ENCODE assay signal across 13 mouse cellular contexts in the genomic region with DNA sequence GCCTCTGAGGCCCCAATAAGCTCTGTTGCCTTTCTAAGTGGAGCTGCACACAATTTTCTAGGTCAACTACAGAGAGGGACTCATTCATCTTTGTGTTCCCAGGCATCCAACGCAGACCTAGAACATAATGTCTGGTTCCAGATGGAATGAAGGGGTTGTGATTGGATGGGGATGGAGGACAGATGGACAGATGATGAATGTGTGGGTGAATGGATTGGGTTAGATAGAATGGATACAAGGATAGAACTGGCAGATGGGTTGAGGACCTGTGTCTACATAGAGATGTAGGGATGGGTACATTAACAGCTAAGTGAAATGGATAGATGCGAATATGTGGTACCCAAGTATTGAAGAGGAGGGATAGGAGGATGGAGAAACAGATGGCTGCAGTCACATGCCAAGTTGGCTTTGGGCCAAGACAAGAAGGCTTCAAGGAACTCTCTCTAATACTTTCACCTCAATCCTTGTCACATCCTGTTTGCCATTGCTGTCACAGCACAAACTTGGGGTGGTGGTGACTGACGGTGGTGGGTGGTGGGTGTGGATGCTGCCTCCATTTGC. TPM values are rescaled to one million over a fixed set of nuclear protein-coding genes. Genes with fewer than 3 reads are reported as not detected.
DNase-seq lines count a peak whose midpoint lies in the region; TF ChIP-seq lines count a peak whose summit lies in the region.
"Had no signal": no experiment of that assay in that cellular context is flagged by ENCODE, and none has a peak within 500 bp of the region (broad histone marks: within the 10 kb centered on the region; RNA-seq: fewer than 3 reads in every experiment).

No protein-coding gene starts in this region.

- H3K4me1 ChIP-seq in cortical plate, adult 2 months (ENCODE audit: control insufficient read depth, insufficient read depth, low read length): peaks cover 13% of the 10 kb centered on the region
- H3K4me1 ChIP-seq: embryonic facial prominence, embryonic 15.5 days had no signal

- DNase-seq in heart, adult 11 months: peak; percentile 55
- DNase-seq in heart, postnatal 14 days: no peak
- DNase-seq in layer of hippocampus, adult 9-10 months (ENCODE audit: low spot score): peak; percentile 83
- peak; percentile 58 for DNase-seq in left cerebral cortex, postnatal 4 days
- DNase-seq in urinary bladder, postnatal 25 days (ENCODE audit: low spot score): no peak
- no peak for DNase-seq in neural tube, embryonic 10.5 days (ENCODE audit: extremely low spot score, low spot score)
- DNase-seq in retina, postnatal 1 day: no peak
- DNase-seq: lung, adult 2 months had no signal

- peak overlapping the region; percentile 30; the same call in 1 of the 2 replicates for H3K27ac ChIP-seq in cortical plate, adult 2 months (ENCODE audit: insufficient read depth, low read length)
- H3K27ac ChIP-seq: embryonic facial prominence, embryonic 15.5 days; hindbrain, postnatal 0 days had no signal

- TF ChIP-seq POLR2A in cortical plate, adult 2 months (IDR thresholded peaks at IDR 0.05; ENCODE audit: extremely low read depth, insufficient read depth, low read length): no peak

- intact Hi-C loops in heart, postnatal 14 days (cut with DNase I): loop anchor here (5.0 kb wide), 1 partner anchor 89 kb away; no protein-coding TSS in a partner anchor
- intact Hi-C loops in left cerebral cortex, postnatal 4 days (cut with DNase I): no loop called here

- no peak for TF ChIP-seq CTCF in cortical plate, adult 2 months (IDR thresholded peaks at IDR 0.05; ENCODE audit: extremely low read depth, insufficient read depth, low read length)

- H3K4me3 ChIP-seq in cortical plate, adult 2 months (ENCODE audit: insufficient read depth, low read length): no peak overlapping the region
- H3K4me3 ChIP-seq: embryonic facial prominence, embryonic 15.5 days; heart, embryonic 15.5 days had no signal

RNA-seq across cellular contexts. Expression of a gene that starts 9.0 kb away (rescaled TPM):
- 10 to 100 TPM; 29.2 to 32.2 TPM for total RNA-seq in heart, postnatal 14 days (2021)
- 2.0 and 2.1 TPM in 2 replicates for polyA plus RNA-seq in cortical plate, adult 2 months (2012; rRNA removed)
- 1 to 10 TPM; 1.7 to 2.2 TPM for total RNA-seq in left cerebral cortex, postnatal 4 days (2021)
- total RNA-seq: megakaryocyte-erythroid progenitor cell, adult 5-6 weeks had no signal

Comparison
In these comparisons a context has a peak if more than half of its experiments do, and no peak if none do; other contexts are left out.
1. DNase-seq: peak in heart, adult 11 months (single experiment), layer of hippocampus, adult 9-10 months (single experiment) and left cerebral cortex, postnatal 4 days (single experiment); none in heart, postnatal 14 days (0 of 2), urinary bladder, postnatal 25 days (single experiment), neural tube, embryonic 10.5 days (single experiment) and retina, postnatal 1 day (single experiment).
2. RNA of a gene that starts 9.0 kb away (total RNA-seq): 29.2 to 32.2 TPM in heart, postnatal 14 days; 1.7 to 2.2 TPM in left cerebral cortex, postnatal 4 days; every median in the first group is over 4 times any median in the second.